Mouse (Mus musculus) hindbrain, embryonic 16.5 days (tissue): ENCODE measurements around the gene Eif4e3. TPM values are rescaled to one million over a fixed set of nuclear protein-coding genes. Genes with fewer than 3 reads are reported as not detected.
A peak's percentile ranks its signal among the peaks of the same experiment; 100 is the strongest.

ENCODE experiments used
- ATAC-seq: fragments of 200-750 bp; cut with Nextera tagmentation; 2 replicates; pipeline ENCODE4 v1.8.0; 2017; ENCODE audit warnings: moderate TSS enrichment, moderate library complexity
- H3K27ac ChIP-seq: fragments of 300-500 bp; sonication (generic); 2 replicates; pipeline ENCODE4 v1.5.1; 2014; ENCODE audit warnings: low read depth, mild to moderate bottlenecking, control low read depth, low read length, moderate library complexity
- H3K27me3 ChIP-seq: fragments of 300-500 bp; sonication (generic); replicated peaks from 2 replicates; pipeline ENCODE4 v1.6.1; 2014; ENCODE audit warnings: low read length; ENCODE audit not compliant: control insufficient read depth, insufficient read depth
- H3K36me3 ChIP-seq: fragments of 300-500 bp; sonication (generic); 2 replicates; pipeline ENCODE4 v1.6.1; 2014; ENCODE audit warnings: mild to moderate bottlenecking, low read length, moderate library complexity, mixed read lengths; ENCODE audit not compliant: control insufficient read depth, insufficient read depth
- H3K4me1 ChIP-seq: fragments of 300-500 bp; sonication (generic); 2 replicates; pipeline ENCODE4 v1.6.1; 2014; ENCODE audit warnings: low read depth, low read length; ENCODE audit not compliant: control insufficient read depth, insufficient read depth
- H3K4me2 ChIP-seq: fragments of 300-500 bp; sonication (generic); 2 replicates; pipeline ENCODE4 v1.6.1; 2014; ENCODE audit warnings: mild to moderate bottlenecking, low read length, control low read depth, moderate library complexity
- H3K4me3 ChIP-seq: fragments of 300-500 bp; sonication (generic); 2 replicates; pipeline ENCODE4 v1.5.1; 2014; ENCODE audit warnings: mild to moderate bottlenecking, low read length, control low read depth, moderate library complexity
- H3K9ac ChIP-seq: fragments of 300-500 bp; sonication (generic); 2 replicates; pipeline ENCODE4 v1.6.1; 2014; ENCODE audit warnings: low read depth, mild to moderate bottlenecking, control low read depth, low read length, moderate library complexity
- H3K9me3 ChIP-seq: fragments of 300-500 bp; sonication (generic); 2 replicates; pipeline ENCODE4 v1.6.1; 2014; ENCODE audit warnings: mild to moderate bottlenecking, low read length, moderate library complexity; ENCODE audit not compliant: control insufficient read depth
- WGBS: fragments of 180-500 bp; shearing (Covaris S2); extraction: QIAGEN DNeasy Blood & Tissue Kit; methylation state at CpG from one replicate; pipeline ENCODE4 v1.1.7; 2014; 5-methylcytosine and 5-hydroxymethylcytosine counted together
- polyA plus RNA-seq: library from polyadenylated mRNA; unstranded; fragments of >200 nt; fragmentation: Nextera tagmentation; extraction: Ambion mirVana; gene quantifications from 2 replicates; pipeline ENCODE4 v1.2.1, GENCODE M21; 2015

Gene Eif4e3
- polyA plus RNA-seq, 1 experiment from 2014 or later, result 5.7 TPM

GRCm38 (mm10) chr6:99652341-99652740, 14.2 kb downstream of the Eif4e3 start:
- H3K4me2 ChIP-seq, result no peak overlapping the region
- H3K27me3 ChIP-seq, result no peaks in the 10 kb centered on the region
- H3K27ac ChIP-seq, result no peak overlapping the region
- 76% methylated on average over 2 of the region's 2 CpGs for WGBS
- no peaks in the 10 kb centered on the region; the same call in 1 of the 2 replicates for H3K4me1 ChIP-seq
- ATAC-seq, result peak; percentile 37; the same call in 1 of the 2 replicates
- no peaks in the 10 kb centered on the region for H3K9me3 ChIP-seq
- no peaks in the 10 kb centered on the region for H3K36me3 ChIP-seq
- H3K9ac ChIP-seq, result no peak overlapping the region
- H3K4me3 ChIP-seq, result no peak overlapping the region

- 0 out of 2 replicates have a peak, but pooled peaks cover 3% of the 10 kb centered on the region for H3K36me3 ChIP-seq
- H3K27me3 ChIP-seq, result no peaks in the 10 kb centered on the region
- no peak overlapping the region for H3K4me3 ChIP-seq
- no peaks in the 10 kb centered on the region for H3K9me3 ChIP-seq
- H3K4me2 ChIP-seq, result no peak overlapping the region
- no peak overlapping the region for H3K9ac ChIP-seq
- H3K27ac ChIP-seq, result no peak overlapping the region
- ATAC-seq, result no peak
- H3K4me1 ChIP-seq, result no peaks in the 10 kb centered on the region; the same call in 1 of the 2 replicates
- 82% methylated on average over 2 of the region's 2 CpGs for WGBS
These were observed 17.3 kb downstream of the Eif4e3 start for GRCm38 (mm10) chr6:99649307-99649706.

- Histone ChIP-seq H3K9ac (no peak overlapping the region), H3K36me3 (0 out of 2 replicates have a peak, but pooled peaks cover 3% of the 10 kb centered on the region), H3K4me1 (no peaks in the 10 kb centered on the region), H3K27ac (no peak overlapping the region), H3K9me3 (no peaks in the 10 kb centered on the region), H3K4me3 (no peak overlapping the region), H3K4me2 (no peak overlapping the region), H3K27me3 (no peaks in the 10 kb centered on the region)
- WGBS, result 75% methylated on average over 10 of the region's 10 CpGs
- ATAC-seq, result no peak
These were observed 20.2 kb downstream of the Eif4e3 start for GRCm38 (mm10) chr6:99646344-99646743.

GRCm38 (mm10) chr6:99644876-99645275, 21.7 kb downstream of the Eif4e3 start:
- Histone ChIP-seq H3K4me3 (no peak overlapping the region), H3K9me3 (no peaks in the 10 kb centered on the region), H3K27ac (no peak overlapping the region), H3K36me3 (0 out of 2 replicates have a peak, but pooled peaks cover 3% of the 10 kb centered on the region), H3K9ac (no peak overlapping the region), H3K4me1 (no peaks in the 10 kb centered on the region), H3K4me2 (no peak overlapping the region), H3K27me3 (no peaks in the 10 kb centered on the region)
- no peak for ATAC-seq
- 94% methylated on average over 5 of the region's 5 CpGs for WGBS

- Histone ChIP-seq H3K4me2 (no peak overlapping the region), H3K9me3 (no peaks in the 10 kb centered on the region), H3K4me3 (no peak overlapping the region), H3K9ac (no peak overlapping the region), H3K27ac (no peak overlapping the region), H3K36me3 (0 out of 2 replicates have a peak, but pooled peaks cover 5% of the 10 kb centered on the region), H3K4me1 (no peaks in the 10 kb centered on the region), H3K27me3 (no peaks in the 10 kb centered on the region)
- no peak for ATAC-seq
- 82% methylated on average over 5 of the region's 5 CpGs for WGBS
These were observed 22.2 kb downstream of the Eif4e3 start for GRCm38 (mm10) chr6:99644386-99644785.

- Histone ChIP-seq H3K4me3 (no peak overlapping the region), H3K4me2 (no peak overlapping the region), H3K27ac (no peak overlapping the region), H3K9ac (no peak overlapping the region), H3K36me3 (0 out of 2 replicates have a peak, but pooled peaks cover 5% of the 10 kb centered on the region), H3K9me3 (no peaks in the 10 kb centered on the region), H3K4me1 (no peaks in the 10 kb centered on the region), H3K27me3 (no peaks in the 10 kb centered on the region)
- WGBS, result 53% methylated on average over 10 of the region's 10 CpGs
- no peak for ATAC-seq
These were observed 23.0 kb downstream of the Eif4e3 start for GRCm38 (mm10) chr6:99643439-99644199.

GRCm38 (mm10) chr6:99637456-99637855, 29.1 kb downstream of the Eif4e3 start:
- 84% methylated on average over 4 of the region's 4 CpGs for WGBS
- Histone ChIP-seq H3K9ac (no peak overlapping the region), H3K36me3 (0 out of 2 replicates have a peak, but pooled peaks cover 2% of the 10 kb centered on the region), H3K27ac (no peak overlapping the region), H3K9me3 (no peaks in the 10 kb centered on the region), H3K4me3 (no peak overlapping the region), H3K4me2 (no peak overlapping the region), H3K27me3 (no peaks in the 10 kb centered on the region), H3K4me1 (no peaks in the 10 kb centered on the region)
- no peak for ATAC-seq

- H3K4me1 ChIP-seq, result no peaks in the 10 kb centered on the region
- no peak overlapping the region for H3K9ac ChIP-seq
- H3K36me3 ChIP-seq, result 0 out of 2 replicates have a peak, but pooled peaks cover 2% of the 10 kb centered on the region
- no peak overlapping the region for H3K27ac ChIP-seq
- no peak for ATAC-seq
- H3K27me3 ChIP-seq, result no peaks in the 10 kb centered on the region
- H3K9me3 ChIP-seq, result no peaks in the 10 kb centered on the region
- WGBS, result 55% methylated on average over 8 of the region's 8 CpGs
- no peak overlapping the region for H3K4me3 ChIP-seq
- H3K4me2 ChIP-seq, result no peak overlapping the region
These were observed 29.8 kb downstream of the Eif4e3 start for GRCm38 (mm10) chr6:99636801-99637200.

GRCm38 (mm10) chr6:99636121-99636520, 30.4 kb downstream of the Eif4e3 start:
- H3K27ac ChIP-seq, result no peak overlapping the region
- H3K4me2 ChIP-seq, result no peak overlapping the region
- H3K36me3 ChIP-seq, result 0 out of 2 replicates have a peak, but pooled peaks cover 2% of the 10 kb centered on the region
- no peaks in the 10 kb centered on the region for H3K9me3 ChIP-seq
- no peaks in the 10 kb centered on the region for H3K27me3 ChIP-seq
- no peak overlapping the region for H3K4me3 ChIP-seq
- H3K4me1 ChIP-seq, result no peaks in the 10 kb centered on the region
- no peak for ATAC-seq
- H3K9ac ChIP-seq, result no peak overlapping the region
- WGBS, result 53% methylated on average over 9 of the region's 9 CpGs
